Mouse (Mus musculus): Measurements from ENCODE around the gene Igf1r.
A peak's percentile ranks its signal among the peaks of the same experiment; 100 is the strongest.

Igf1r gene

GRCm38 (mm10) chr7:67958045-67958444 lies 5.4 kb downstream of the Igf1r start:
- peak; percentile 30 to 33 for DNase-seq

GRCm38 (mm10) chr7:67960701-67961100 lies 8.1 kb downstream of the Igf1r start:
- DNase-seq, result no peak

GRCm38 (mm10) chr7:67961567-67962267 lies 9.1 kb downstream of the Igf1r start:
- peak; percentile 78 to 81 for DNase-seq

- no peak for DNase-seq
These were observed 11.1 kb downstream of the Igf1r start for GRCm38 (mm10) chr7:67963691-67964090.

GRCm38 (mm10) chr7:67968394-67968793 lies 15.8 kb downstream of the Igf1r start:
- DNase-seq, result no peak

- DNase-seq, result no peak
These were observed 16.4 kb downstream of the Igf1r start for GRCm38 (mm10) chr7:67969076-67969475.

GRCm38 (mm10) chr7:67973180-67974014 lies 20.8 kb downstream of the Igf1r start:
- DNase-seq, result no peak

GRCm38 (mm10) chr7:67981956-67982355 lies 29.3 kb downstream of the Igf1r start:
- no peak for DNase-seq

GRCm38 (mm10) chr7:67982809-67983208 lies 30.2 kb downstream of the Igf1r start:
- DNase-seq, result no peak

- DNase-seq, result no peak
These were observed 30.8 kb downstream of the Igf1r start for GRCm38 (mm10) chr7:67983451-67983850.

GRCm38 (mm10) chr7:67985003-67985416 lies 32.4 kb downstream of the Igf1r start:
- no peak for DNase-seq

GRCm38 (mm10) chr7:67985511-67985910 lies 32.9 kb downstream of the Igf1r start:
- DNase-seq, result no peak

GRCm38 (mm10) chr7:67986277-67986676 lies 33.6 kb downstream of the Igf1r start:
- DNase-seq, result no peak

- DNase-seq, result no peak
These were observed 34.2 kb downstream of the Igf1r start for GRCm38 (mm10) chr7:67986816-67987215.

- no peak for DNase-seq
These were observed 36.7 kb downstream of the Igf1r start for GRCm38 (mm10) chr7:67989376-67989775.

GRCm38 (mm10) chr7:67993614-67994013 lies 41.0 kb downstream of the Igf1r start:
- DNase-seq, result no peak

- DNase-seq, result no peak
These were observed 41.8 kb downstream of the Igf1r start for GRCm38 (mm10) chr7:67994346-67994858.

- DNase-seq, result no peak
These were observed 42.6 kb downstream of the Igf1r start for GRCm38 (mm10) chr7:67995276-67995675.

- no peak for DNase-seq
These were observed 43.8 kb downstream of the Igf1r start for GRCm38 (mm10) chr7:67996202-67996960.

- no peak for DNase-seq
These were observed 48.6 kb downstream of the Igf1r start for GRCm38 (mm10) chr7:68001269-68001668.

- DNase-seq, result no peak
These were observed 53.4 kb downstream of the Igf1r start for GRCm38 (mm10) chr7:68006074-68006473.

- no peak for DNase-seq
These were observed 53.9 kb downstream of the Igf1r start for GRCm38 (mm10) chr7:68006496-68006895.

GRCm38 (mm10) chr7:68009635-68010034 lies 57.0 kb downstream of the Igf1r start:
- DNase-seq, result no peak
